Mouse (Mus musculus): ENCODE measurements around the gene Tdrkh. TPM values are rescaled to one million over a fixed set of nuclear protein-coding genes. Genes with fewer than 3 reads are reported as not detected.

Tdrkh gene
- polyA plus RNA-seq, 2 experiments = 2.8 to 7.4 TPM

GRCm38 (mm10) chr3:94396851-94397250 lies 16.2 kb upstream of the Tdrkh start:
- no peaks in the 10 kb centered on the region for H3K36me3 ChIP-seq (ENCODE audit: control insufficient read depth, insufficient read depth, low read length)
- H3K4me3 ChIP-seq (replicated peaks; ENCODE audit: low read length) = no peak overlapping the region
- H3K27ac ChIP-seq (replicated peaks; ENCODE audit: low read depth, low read length) = no peak overlapping the region
- no peak overlapping the region for H3K9ac ChIP-seq (ENCODE audit: low read depth, low read length, severe bottlenecking)
- ATAC-seq (ENCODE audit: low FRiP score, low read depth) (no peak), DNase-seq (ENCODE audit: low spot score) (no peak)
- H3K27me3 ChIP-seq (ENCODE audit: control insufficient read depth, insufficient read depth, low read length) = peaks cover 38% of the 10 kb centered on the region
- no peaks in the 10 kb centered on the region for H3K4me1 ChIP-seq (ENCODE audit: control insufficient read depth, insufficient read depth, low read length)
- no peak for TF ChIP-seq POLR2A (IDR thresholded peaks at IDR 0.05; ENCODE audit: borderline replicate concordance, extremely low read depth, insufficient read depth, insufficient read length)
- H3K9me3 ChIP-seq (ENCODE audit: control insufficient read depth, low read length) = no peaks in the 10 kb centered on the region
- WGBS = 71% methylated on average over 4 of the region's 4 CpGs
- no peak overlapping the region for H3K4me2 ChIP-seq (replicated peaks; ENCODE audit: low read depth, low read length, severe bottlenecking)

DNA sequence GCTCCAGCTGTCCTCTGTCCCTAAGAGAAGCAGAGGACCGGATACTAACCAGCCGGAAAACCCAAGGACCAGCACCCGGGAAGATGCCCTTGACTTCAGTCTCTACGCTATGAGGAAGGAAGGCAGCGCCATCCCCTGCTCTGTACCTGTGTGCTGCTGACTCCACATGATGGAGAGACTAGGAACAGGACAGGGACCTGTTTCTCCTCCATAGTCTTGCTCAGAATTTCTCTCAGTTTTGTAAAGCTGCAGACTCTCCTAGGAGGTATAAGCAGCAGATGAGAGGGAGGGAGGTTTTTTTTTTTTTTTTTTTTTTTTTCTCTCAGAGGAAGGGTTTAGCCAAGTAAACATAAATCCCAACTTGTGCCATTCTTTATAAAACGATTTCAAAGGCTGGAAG lies 14.9 kb upstream of the Tdrkh start, which contains the start of gene Lingo4:
Gene Lingo4 (plus strand): TSS at position 301 of the 400 bp plus-strand sequence.
- H3K27ac ChIP-seq (replicated peaks; ENCODE audit: low read depth, low read length) = no peak within 1 kb of the TSS
- no peak for DNase-seq (ENCODE audit: low spot score)
- H3K9me3 ChIP-seq (ENCODE audit: control insufficient read depth, low read length) = no peaks in the 10 kb centered on the region
- peak within 1 kb of the TSS; percentile 21 for H3K4me3 ChIP-seq (replicated peaks; ENCODE audit: low read length)
- peak within 1 kb of the TSS; percentile 40; the same call in 1 of the 2 replicates for H3K9ac ChIP-seq (ENCODE audit: low read depth, low read length, severe bottlenecking)
- H3K36me3 ChIP-seq (ENCODE audit: control insufficient read depth, insufficient read depth, low read length) = no peaks in the 10 kb centered on the region
- H3K27me3 ChIP-seq (ENCODE audit: control insufficient read depth, insufficient read depth, low read length) = peaks cover 43% of the 10 kb centered on the region
- ATAC-seq (ENCODE audit: low FRiP score, low read depth) = no peak
- TF ChIP-seq POLR2A (IDR thresholded peaks at IDR 0.05; ENCODE audit: borderline replicate concordance, extremely low read depth, insufficient read depth, insufficient read length) = no peak
- peak within 1 kb of the TSS; percentile 46 for H3K4me2 ChIP-seq (replicated peaks; ENCODE audit: low read depth, low read length, severe bottlenecking)
- WGBS = 60% methylated on average over 6 of the region's 6 CpGs
- H3K4me1 ChIP-seq (ENCODE audit: control insufficient read depth, insufficient read depth, low read length) = no peaks in the 10 kb centered on the region

- Histone ChIP-seq H3K36me3 (ENCODE audit: control insufficient read depth, insufficient read depth, low read length) (no peaks in the 10 kb centered on the region), H3K27ac (replicated peaks; ENCODE audit: low read depth, low read length) (no peak overlapping the region), H3K9ac (ENCODE audit: low read depth, low read length, severe bottlenecking) (peak overlapping the region; percentile 40; the same call in 1 of the 2 replicates), H3K27me3 (ENCODE audit: control insufficient read depth, insufficient read depth, low read length) (peaks cover 43% of the 10 kb centered on the region), H3K4me2 (replicated peaks; ENCODE audit: low read depth, low read length, severe bottlenecking) (peak overlapping the region; percentile 46), H3K9me3 (ENCODE audit: control insufficient read depth, low read length) (no peaks in the 10 kb centered on the region), H3K4me1 (ENCODE audit: control insufficient read depth, insufficient read depth, low read length) (no peaks in the 10 kb centered on the region), H3K4me3 (replicated peaks; ENCODE audit: low read length) (peak overlapping the region; percentile 21)
- no peak for ATAC-seq (ENCODE audit: low FRiP score, low read depth)
- WGBS = 3% methylated on average over 20 of the region's 20 CpGs
- DNase-seq (ENCODE audit: low spot score) = peak; percentile 13
- TF ChIP-seq POLR2A (IDR thresholded peaks at IDR 0.05; ENCODE audit: borderline replicate concordance, extremely low read depth, insufficient read depth, insufficient read length) = no peak
Measured at GRCm38 (mm10) chr3:94398943-94399481, 14.1 kb upstream of the Tdrkh start.

GRCm38 (mm10) chr3:94399663-94400310 lies 13.3 kb upstream of the Tdrkh start:
- H3K27me3 ChIP-seq (ENCODE audit: control insufficient read depth, insufficient read depth, low read length) = peaks cover 43% of the 10 kb centered on the region
- no peak for ATAC-seq (ENCODE audit: low FRiP score, low read depth)
- TF ChIP-seq POLR2A (IDR thresholded peaks at IDR 0.05; ENCODE audit: borderline replicate concordance, extremely low read depth, insufficient read depth, insufficient read length) = no peak

GRCm38 (mm10) chr3:94402451-94402850 lies 10.6 kb upstream of the Tdrkh start:
- no peak for DNase-seq (ENCODE audit: low spot score)
- TF ChIP-seq POLR2A (IDR thresholded peaks at IDR 0.05; ENCODE audit: borderline replicate concordance, extremely low read depth, insufficient read depth, insufficient read length) = no peak
- Histone ChIP-seq H3K27ac (replicated peaks; ENCODE audit: low read depth, low read length) (no peak overlapping the region), H3K4me3 (replicated peaks; ENCODE audit: low read length) (no peak overlapping the region), H3K4me2 (replicated peaks; ENCODE audit: low read depth, low read length, severe bottlenecking) (no peak overlapping the region), H3K4me1 (ENCODE audit: control insufficient read depth, insufficient read depth, low read length) (no peaks in the 10 kb centered on the region), H3K9me3 (ENCODE audit: control insufficient read depth, low read length) (no peaks in the 10 kb centered on the region), H3K36me3 (ENCODE audit: control insufficient read depth, insufficient read depth, low read length) (no peaks in the 10 kb centered on the region), H3K27me3 (ENCODE audit: control insufficient read depth, insufficient read depth, low read length) (peaks cover 42% of the 10 kb centered on the region), H3K9ac (ENCODE audit: low read depth, low read length, severe bottlenecking) (no peak overlapping the region)
- no peak for ATAC-seq (ENCODE audit: low FRiP score, low read depth)
- 67% methylated on average over 8 of the region's 8 CpGs for WGBS

More at GRCm38 (mm10) chr3:94399663-94400310, 13.3 kb upstream of the Tdrkh start:
- WGBS = 44% methylated on average over 5 of the region's 5 CpGs
- Histone ChIP-seq H3K9ac (ENCODE audit: low read depth, low read length, severe bottlenecking) (0 out of 2 replicates have a peak overlapping the region, but pooled peaks have one; percentile 40), H3K4me3 (replicated peaks; ENCODE audit: low read length) (no peak overlapping the region), H3K9me3 (ENCODE audit: control insufficient read depth, low read length) (no peaks in the 10 kb centered on the region), H3K4me2 (replicated peaks; ENCODE audit: low read depth, low read length, severe bottlenecking) (no peak overlapping the region), H3K27ac (replicated peaks; ENCODE audit: low read depth, low read length) (no peak overlapping the region), H3K4me1 (ENCODE audit: control insufficient read depth, insufficient read depth, low read length) (no peaks in the 10 kb centered on the region), H3K36me3 (ENCODE audit: control insufficient read depth, insufficient read depth, low read length) (no peaks in the 10 kb centered on the region)
- no peak for DNase-seq (ENCODE audit: low spot score)

Measured in limb, embryonic 14.5 days (tissue).